Mouse (Mus musculus) erythroblast, embryonic 14.5 days (primary cell): ENCODE results near the gene Trap1a. TPM values are rescaled to one million over a fixed set of nuclear protein-coding genes. Genes with fewer than 3 reads are reported as not detected.
"Not testable (repeated sequence)": the region's sequence is repeated elsewhere in the genome, so short reads cannot be mapped to it uniquely, and the experiment has no call there.

Experiments
- H3K27me3 ChIP-seq: 2 replicates; pipeline ENCODE4 v1.6.1; 2012; ENCODE audit warnings: inconsistent platforms; ENCODE audit not compliant: control insufficient read depth
- H3K36me3 ChIP-seq: 2 replicates; pipeline ENCODE4 v1.6.1; 2012; ENCODE audit warnings: mild to moderate bottlenecking, inconsistent platforms; ENCODE audit not compliant: control insufficient read depth
- H3K4me1 ChIP-seq: 2 replicates; pipeline ENCODE4 v1.6.1; 2012; ENCODE audit warnings: inconsistent platforms; ENCODE audit not compliant: control insufficient read depth
- H3K4me3 ChIP-seq: replicated peaks from 2 replicates; pipeline ENCODE3; 2012; ENCODE audit warnings: moderate library complexity, mild to moderate bottlenecking, inconsistent platforms
- H3K9me3 ChIP-seq: 2 replicates; pipeline ENCODE4 v1.6.1; 2012; ENCODE audit warnings: low read length, inconsistent platforms, mixed read lengths; ENCODE audit not compliant: control insufficient read depth
- GATA1 ChIP-seq: IDR thresholded peaks from 2 replicates; pipeline ENCODE4 v1.6.1; 2012; ENCODE audit warnings: low read length, inconsistent platforms, mixed read lengths
- TAL1 ChIP-seq: IDR thresholded peaks from 3 replicates; pipeline ENCODE4 v1.6.1; 2012; ENCODE audit warnings: low read length, inconsistent platforms, mixed read lengths
- polyA plus RNA-seq: library from polyadenylated mRNA; stranded (reverse); fragments of >175 nt; gene quantifications from 2 replicates; pipeline ENCODE4 v1.2.3, GENCODE M21; 2012

Trap1a gene
- not detected in 2 replicates for polyA plus RNA-seq

- Histone ChIP-seq H3K36me3 (no peaks in the 10 kb centered on the region), H3K9me3 (peaks cover 14% of the 10 kb centered on the region), H3K4me3 (no peak within 1 kb of the TSS), H3K27me3 (no peaks in the 10 kb centered on the region), H3K4me1 (no peaks in the 10 kb centered on the region)
- TF ChIP-seq GATA1 (no peak), TAL1 (no peak)
These were observed at the start of gene Trap1a for GRCm38 (mm10) chrX:139333263-139333994. Trap1a (plus strand) TSS chrX:139333683.

- no peak for TF ChIP-seq GATA1
- TF ChIP-seq TAL1, result no peak
- Histone ChIP-seq H3K9me3 (no peaks in the 10 kb centered on the region), H3K4me1 (no peaks in the 10 kb centered on the region), H3K36me3 (no peaks in the 10 kb centered on the region), H3K27me3 (no peaks in the 10 kb centered on the region), H3K4me3 (no peak overlapping the region)
These were observed 40.4 kb upstream of the Trap1a start for GRCm38 (mm10) chrX:139293114-139293513.

GRCm38 (mm10) chrX:139295325-139295724 is 38.2 kb upstream of the Trap1a start:
- Histone ChIP-seq H3K9me3 (no peaks in the 10 kb centered on the region), H3K4me1 (no peaks in the 10 kb centered on the region), H3K36me3 (no peaks in the 10 kb centered on the region), H3K4me3 (no peak overlapping the region), H3K27me3 (no peaks in the 10 kb centered on the region)
- no peak for TF ChIP-seq GATA1

- not testable (repeated sequence) for H3K9me3 ChIP-seq, H3K27me3 ChIP-seq, H3K4me1 ChIP-seq, H3K4me3 ChIP-seq, H3K36me3 ChIP-seq
These were observed 16.1 kb upstream of the Trap1a start for GRCm38 (mm10) chrX:139317356-139317755.

- H3K4me3 ChIP-seq, result no peak overlapping the region
- no peaks in the 10 kb centered on the region for H3K4me1 ChIP-seq
- H3K9me3 ChIP-seq, result peaks cover 14% of the 10 kb centered on the region
- no peaks in the 10 kb centered on the region for H3K36me3 ChIP-seq
- TF ChIP-seq TAL1, result no peak
- no peak for TF ChIP-seq GATA1
- no peaks in the 10 kb centered on the region for H3K27me3 ChIP-seq
These were observed 900 bp upstream of the Trap1a start for GRCm38 (mm10) chrX:139332583-139332982.

GRCm38 (mm10) chrX:139334504-139335418 is 1.3 kb downstream of the Trap1a start:
- no peaks in the 10 kb centered on the region for H3K36me3 ChIP-seq
- TF ChIP-seq GATA1 (no peak), TAL1 (no peak)
- H3K4me3 ChIP-seq, result no peak overlapping the region
- H3K9me3 ChIP-seq, result peaks cover 14% of the 10 kb centered on the region
- no peaks in the 10 kb centered on the region for H3K4me1 ChIP-seq
- H3K27me3 ChIP-seq, result no peaks in the 10 kb centered on the region

- Histone ChIP-seq H3K4me1 (no peaks in the 10 kb centered on the region), H3K4me3 (no peak overlapping the region), H3K36me3 (no peaks in the 10 kb centered on the region), H3K27me3 (no peaks in the 10 kb centered on the region), H3K9me3 (peaks cover 14% of the 10 kb centered on the region)
- TF ChIP-seq TAL1, result no peak
- TF ChIP-seq GATA1, result no peak
These were observed 2.1 kb downstream of the Trap1a start for GRCm38 (mm10) chrX:139335419-139336074.

- TF ChIP-seq GATA1 (no peak), TAL1 (no peak)
These were observed 6.1 kb downstream of the Trap1a start for GRCm38 (mm10) chrX:139339553-139339952.

GRCm38 (mm10) chrX:139341185-139341584 is 7.7 kb downstream of the Trap1a start:
- H3K4me3 ChIP-seq, result no peak overlapping the region
- no peaks in the 10 kb centered on the region for H3K9me3 ChIP-seq
- no peaks in the 10 kb centered on the region for H3K36me3 ChIP-seq
- no peaks in the 10 kb centered on the region for H3K27me3 ChIP-seq
- H3K4me1 ChIP-seq, result no peaks in the 10 kb centered on the region
- TF ChIP-seq TAL1 (no peak), GATA1 (no peak)

More at GRCm38 (mm10) chrX:139339553-139339952, 6.1 kb downstream of the Trap1a start:
- peaks cover under 1% of the 10 kb centered on the region for H3K9me3 ChIP-seq
- H3K4me3 ChIP-seq, result no peak overlapping the region
- no peaks in the 10 kb centered on the region for H3K36me3 ChIP-seq
- no peaks in the 10 kb centered on the region for H3K4me1 ChIP-seq
- no peaks in the 10 kb centered on the region for H3K27me3 ChIP-seq
